ENCODE assay signal across 25 mouse cellular contexts in the genomic region with DNA sequence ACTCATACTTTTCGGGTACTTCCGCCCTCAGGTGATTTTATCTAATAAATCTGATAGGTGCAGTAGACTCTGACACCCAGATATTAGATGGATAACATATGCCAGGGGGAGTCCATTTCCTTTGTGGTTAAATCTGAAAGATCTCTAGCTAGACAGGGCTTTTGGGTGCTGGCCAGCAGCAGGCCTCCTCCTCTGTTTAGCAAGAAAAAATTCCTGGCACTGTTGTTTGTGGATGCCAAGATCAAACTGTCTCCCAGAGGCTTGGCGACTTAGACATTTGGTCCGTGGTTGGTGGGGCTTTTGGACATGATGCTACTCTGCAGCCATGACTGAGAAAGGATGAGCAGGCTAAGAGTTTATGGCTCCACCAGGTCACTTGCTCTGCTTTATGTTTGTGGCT.
DNase-seq lines count a peak whose midpoint lies in the region; ATAC-seq and TF ChIP-seq lines count a peak whose summit lies in the region.
"Had no signal": no experiment of that assay in that cellular context is flagged by ENCODE, and none has a peak within 500 bp of the region (broad histone marks: within the 10 kb centered on the region; RNA-seq: fewer than 3 reads in every experiment).

No protein-coding gene starts in this region.

- no peaks in the 10 kb centered on the region for H3K27me3 ChIP-seq in forebrain, embryonic 14.5 days (replicated peaks; ENCODE audit: control insufficient read depth, insufficient read depth, low read length)
- no peaks in the 10 kb centered on the region for H3K27me3 ChIP-seq in forebrain, embryonic 11.5 days (ENCODE audit: control insufficient read depth, insufficient read depth, low read length)
- H3K27me3 ChIP-seq in lung, postnatal 0 days (replicated peaks; ENCODE audit: insufficient read depth, low read length): no peaks in the 10 kb centered on the region
- H3K27me3 ChIP-seq in hindbrain, embryonic 16.5 days (replicated peaks; ENCODE audit: control insufficient read depth, insufficient read depth, low read length): no peaks in the 10 kb centered on the region
- H3K27me3 ChIP-seq: CH12.LX; limb, embryonic 12.5 days; megakaryocyte, embryonic 14.5 days had no signal

- TF ChIP-seq CTCF in lung, postnatal 0 days (IDR thresholded peaks at IDR 0.05): no peak

- TF ChIP-seq EP300 in lung, postnatal 0 days (IDR thresholded peaks at IDR 0.05): no peak

- DNase-seq in forebrain, embryonic 14.5 days (ENCODE audit: low spot score): peak; percentile 19
- no peak for DNase-seq in forebrain, embryonic 11.5 days (ENCODE audit: low spot score)
- DNase-seq in lung, postnatal 0 days (ENCODE audit: low spot score): peak; percentile 13
- DNase-seq in lung, postnatal 10 days: no peak
- DNase-seq in Muller cell, postnatal 12 days (ENCODE audit: inconsistent ontology term): peak; percentile 60
- DNase-seq in ovary, postnatal 36 days (ENCODE audit: low spot score): no peak
- DNase-seq: adrenal gland, adult 8-10 months; B cell, adult 2 months; cerebellum, adult 2 months; heart, postnatal 36 days; kidney, adult 8-10 months; kidney, postnatal 10 days; liver, postnatal 0 days; thymus, adult 18-20 months; thymus, postnatal 4 days had no signal

- H3K4me2 ChIP-seq in forebrain, embryonic 14.5 days (ENCODE audit: low read length): no peak overlapping the region
- no peak overlapping the region for H3K4me2 ChIP-seq in forebrain, embryonic 11.5 days (ENCODE audit: low read depth, low read length, severe bottlenecking)
- H3K4me2 ChIP-seq in lung, postnatal 0 days (replicated peaks; ENCODE audit: low read depth, low read length): no peak overlapping the region
- no peak overlapping the region for H3K4me2 ChIP-seq in hindbrain, embryonic 16.5 days (ENCODE audit: low read length)
- H3K4me2 ChIP-seq: limb, embryonic 12.5 days; liver, embryonic 11.5 days had no signal

- no peak overlapping the region for H3K9ac ChIP-seq in forebrain, embryonic 14.5 days (ENCODE audit: low read length)
- no peak overlapping the region for H3K9ac ChIP-seq in forebrain, embryonic 11.5 days (ENCODE audit: low read length)
- no peak overlapping the region for H3K9ac ChIP-seq in lung, postnatal 0 days (replicated peaks; ENCODE audit: low read depth)
- no peak overlapping the region for H3K9ac ChIP-seq in hindbrain, embryonic 16.5 days (ENCODE audit: low read depth, low read length)
- H3K9ac ChIP-seq: limb, embryonic 12.5 days; liver, postnatal 0 days had no signal

- H3K4me3 ChIP-seq in forebrain, embryonic 14.5 days (ENCODE audit: low read depth, low read length): no peak overlapping the region
- no peak overlapping the region for H3K4me3 ChIP-seq in forebrain, embryonic 11.5 days (ENCODE audit: low read depth, low read length)
- H3K4me3 ChIP-seq in lung, postnatal 0 days (ENCODE audit: low read depth, low read length): no peak overlapping the region
- no peak overlapping the region for H3K4me3 ChIP-seq in hindbrain, embryonic 16.5 days (ENCODE audit: low read length)
- H3K4me3 ChIP-seq: forebrain, embryonic 10.5 days; layer of hippocampus, adult 2 months; limb, embryonic 12.5 days; megakaryocyte, embryonic 14.5 days had no signal

- H3K36me3 ChIP-seq in forebrain, embryonic 14.5 days (ENCODE audit: control insufficient read depth, insufficient read depth, low read length): no peaks in the 10 kb centered on the region
- H3K36me3 ChIP-seq in forebrain, embryonic 11.5 days (ENCODE audit: control insufficient read depth, insufficient read depth, low read length): no peaks in the 10 kb centered on the region
- no peaks in the 10 kb centered on the region for H3K36me3 ChIP-seq in lung, postnatal 0 days (ENCODE audit: insufficient read depth, low read length)
- H3K36me3 ChIP-seq in hindbrain, embryonic 16.5 days (ENCODE audit: control insufficient read depth, insufficient read depth, low read length): no peaks in the 10 kb centered on the region
- H3K36me3 ChIP-seq: forebrain, embryonic 10.5 days; G1E; limb, embryonic 12.5 days had no signal

- 83% methylated on average over 4 of the region's 4 CpGs for WGBS in forebrain, embryonic 14.5 days
- 97% methylated on average over 4 of the region's 4 CpGs for WGBS in forebrain, embryonic 11.5 days
- WGBS in lung, postnatal 0 days: 62% methylated on average over 4 of the region's 4 CpGs
- 60% methylated on average over 4 of the region's 4 CpGs for WGBS in hindbrain, embryonic 16.5 days

- H3K9me3 ChIP-seq in forebrain, embryonic 14.5 days (replicated peaks; ENCODE audit: control insufficient read depth, low read length): no peaks in the 10 kb centered on the region
- no peaks in the 10 kb centered on the region for H3K9me3 ChIP-seq in forebrain, embryonic 11.5 days (ENCODE audit: control insufficient read depth, low read length)
- H3K9me3 ChIP-seq in lung, postnatal 0 days (ENCODE audit: low read length): no peaks in the 10 kb centered on the region
- no peaks in the 10 kb centered on the region for H3K9me3 ChIP-seq in hindbrain, embryonic 16.5 days (ENCODE audit: control insufficient read depth, low read length)
- H3K9me3 ChIP-seq: forebrain, embryonic 10.5 days; G1E; limb, embryonic 12.5 days; megakaryocyte, embryonic 14.5 days had no signal

- H3K4me1 ChIP-seq in forebrain, embryonic 14.5 days (ENCODE audit: control insufficient read depth, insufficient read depth, low read length): no peaks in the 10 kb centered on the region
- no peaks in the 10 kb centered on the region for H3K4me1 ChIP-seq in forebrain, embryonic 11.5 days (replicated peaks; ENCODE audit: control insufficient read depth, insufficient read depth, low read length)
- H3K4me1 ChIP-seq in lung, postnatal 0 days (ENCODE audit: insufficient read depth, low read depth, low read length): no peaks in the 10 kb centered on the region
- H3K4me1 ChIP-seq in hindbrain, embryonic 16.5 days (ENCODE audit: control insufficient read depth, insufficient read depth, low read depth, low read length): no peaks in the 10 kb centered on the region; the same call in 1 of the 2 replicates
- H3K4me1 ChIP-seq: forebrain, embryonic 10.5 days; limb, embryonic 12.5 days; megakaryocyte, embryonic 14.5 days had no signal

- ATAC-seq in forebrain, embryonic 14.5 days: no peak
- ATAC-seq in forebrain, embryonic 11.5 days (replicated peaks; ENCODE audit: low FRiP score): no peak
- ATAC-seq in lung, postnatal 0 days: no peak
- ATAC-seq in hindbrain, embryonic 16.5 days: 0 out of 2 replicates have a peak, but pooled peaks have one; percentile 24
- ATAC-seq: inflammation-experienced regulatory T-cells, adult 6 months; liver, postnatal 0 days; midbrain, embryonic 16.5 days had no signal

- no peak overlapping the region for H3K27ac ChIP-seq in forebrain, embryonic 14.5 days (ENCODE audit: low read depth, low read length)
- H3K27ac ChIP-seq in forebrain, embryonic 11.5 days (ENCODE audit: low read depth, low read length): no peak overlapping the region
- no peak overlapping the region for H3K27ac ChIP-seq in lung, postnatal 0 days (ENCODE audit: low read length)
- H3K27ac ChIP-seq in hindbrain, embryonic 16.5 days (ENCODE audit: low read depth, low read length): no peak overlapping the region
- H3K27ac ChIP-seq: forebrain, embryonic 10.5 days; layer of hippocampus, adult 2 months; limb, embryonic 12.5 days had no signal

Comparison
In these comparisons a context has a peak if more than half of its experiments do, and no peak if none do; other contexts are left out.
1. DNase-seq: peak in forebrain, embryonic 14.5 days (single experiment), lung, postnatal 0 days (single experiment) and Muller cell, postnatal 12 days (single experiment); none in forebrain, embryonic 11.5 days (single experiment), lung, postnatal 10 days (single experiment) and ovary, postnatal 36 days (single experiment).